Comparison of ENCODE assay signal across 8 mouse cellular contexts in the genomic region with DNA sequence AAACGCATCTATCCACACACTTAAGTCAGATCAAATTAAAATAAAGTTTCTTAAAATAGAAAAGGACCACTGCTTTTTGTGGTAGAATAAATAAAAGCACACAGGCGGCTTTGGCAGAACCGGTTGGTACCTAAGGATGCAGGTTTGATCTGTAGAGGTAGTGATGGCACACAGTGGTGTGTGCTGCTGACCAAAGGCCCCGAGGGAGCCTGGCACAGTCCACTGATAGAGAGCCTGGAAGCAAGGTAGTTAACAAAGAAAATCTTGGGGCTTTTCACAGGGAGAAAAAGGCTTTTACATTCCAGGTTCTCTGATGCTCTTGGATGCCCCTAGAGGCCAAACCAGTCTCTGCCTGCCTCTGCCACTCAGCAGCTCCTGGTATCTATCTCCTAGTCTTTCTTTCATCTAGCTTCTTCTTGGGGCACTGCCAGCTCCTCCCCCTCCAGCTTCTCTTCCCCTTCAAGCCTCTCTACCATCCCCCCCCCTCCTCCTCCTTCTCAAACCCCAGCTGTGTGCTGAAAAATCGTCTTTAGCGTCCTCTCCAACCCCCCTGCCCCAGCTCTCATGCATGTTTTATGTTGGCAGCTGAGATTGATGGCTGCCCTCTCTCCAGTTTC.
DNase-seq lines count a peak whose midpoint lies in the region.

No protein-coding gene starts in this region.

- intact Hi-C loops in gastrocnemius, postnatal 36 days (cut with DNase I), result no loop called here
- intact Hi-C loops in heart, postnatal 14 days (cut with DNase I), result no loop called here

- peak; percentile 50 for DNase-seq in gastrocnemius, adult 18-20 months (ENCODE audit: low spot score)
- no peak for DNase-seq in gastrocnemius, postnatal 36 days
- peak; percentile 9 to 35 for DNase-seq in adrenal gland, adult 18-20 months (ENCODE audit: low spot score in 2 of 2)
- peak; percentile 81 for DNase-seq in embryo, embryonic 11 days
- DNase-seq in heart, postnatal 14 days, result peak; percentile 58 to 67
- DNase-seq in layer of hippocampus, adult 9-11 months, result peak; percentile 70
- peak; percentile 67 to 74 for DNase-seq in lung, postnatal 4 days
- DNase-seq in right cerebral cortex, postnatal 36 days (ENCODE audit: low spot score in 2 of 2), result peak; percentile 61 to 75

Comparison
In these comparisons a context has a peak if more than half of its experiments do, and no peak if none do; other contexts are left out.
1. DNase-seq: peak in gastrocnemius, adult 18-20 months (single experiment), adrenal gland, adult 18-20 months (2 of 2), embryo, embryonic 11 days (single experiment), heart, postnatal 14 days (2 of 2), layer of hippocampus, adult 9-11 months (single experiment), lung, postnatal 4 days (2 of 2) and right cerebral cortex, postnatal 36 days (2 of 2); none in gastrocnemius, postnatal 36 days (0 of 2).